Mouse (Mus musculus) ES-Bruce4 (cell line): Measurements from ENCODE around the gene Tmem251. TPM values are rescaled to one million over a fixed set of nuclear protein-coding genes. Genes with fewer than 3 reads are reported as not detected.

ENCODE experiments used
- H3K27ac ChIP-seq: 2 replicates; pipeline ENCODE4 v1.5.1; 2012; ENCODE audit warnings: low read length, inconsistent platforms; ENCODE audit not compliant: insufficient read depth
- H3K27me3 ChIP-seq: 2 replicates; pipeline ENCODE4 v1.6.1; 2012; ENCODE audit warnings: mild to moderate bottlenecking, low read length, inconsistent platforms; ENCODE audit not compliant: control insufficient read depth, poor library complexity, insufficient read depth, severe bottlenecking
- H3K36me3 ChIP-seq: 2 replicates; pipeline ENCODE4 v1.6.1; 2012; ENCODE audit warnings: inconsistent platforms, mild to moderate bottlenecking, low read length, moderate library complexity; ENCODE audit not compliant: control insufficient read depth, poor library complexity, insufficient read depth, severe bottlenecking
- H3K4me1 ChIP-seq: one replicate; pipeline ENCODE4 v1.8.1; 2011; ENCODE audit warnings: low read length; ENCODE audit not compliant: control insufficient read depth, insufficient read depth
- H3K4me3 ChIP-seq: 2 replicates; pipeline ENCODE4 v1.5.1; 2011; ENCODE audit warnings: low read depth, mild to moderate bottlenecking, low read length
- H3K9ac ChIP-seq: 2 replicates; pipeline ENCODE4 v1.6.1; 2012; ENCODE audit warnings: low read depth, mild to moderate bottlenecking, inconsistent platforms; ENCODE audit not compliant: poor library complexity, severe bottlenecking
- H3K9me3 ChIP-seq: replicated peaks from 2 replicates; pipeline ENCODE4 v1.6.1; 2012; ENCODE audit warnings: mild to moderate bottlenecking, low read length, inconsistent platforms; ENCODE audit not compliant: control insufficient read depth, poor library complexity, insufficient read depth, severe bottlenecking
- CTCF ChIP-seq: IDR thresholded peaks from one replicate; pipeline ENCODE4 v1.8.1; 2011; ENCODE audit warnings: low read depth, low read length
- EP300 ChIP-seq: IDR thresholded peaks from 2 replicates; pipeline ENCODE4 v1.6.1; 2011; ENCODE audit warnings: low read depth, low read length; ENCODE audit not compliant: insufficient read depth
- POLR2A ChIP-seq: IDR thresholded peaks from one replicate; pipeline ENCODE4 v1.8.1; 2011; ENCODE audit warnings: low read length; ENCODE audit not compliant: insufficient read depth
- polyA plus RNA-seq: library from polyadenylated mRNA; stranded (reverse); fragments of >200 nt; gene quantifications from 2 replicates; pipeline ENCODE4 v1.2.4, GENCODE M21; 2011; ENCODE audit warnings: low read depth; ENCODE audit not compliant: missing spikeins, insufficient read depth, insufficient read length

The Tmem251 gene
- polyA plus RNA-seq, 1 experiment = 6.3 TPM

DNA sequence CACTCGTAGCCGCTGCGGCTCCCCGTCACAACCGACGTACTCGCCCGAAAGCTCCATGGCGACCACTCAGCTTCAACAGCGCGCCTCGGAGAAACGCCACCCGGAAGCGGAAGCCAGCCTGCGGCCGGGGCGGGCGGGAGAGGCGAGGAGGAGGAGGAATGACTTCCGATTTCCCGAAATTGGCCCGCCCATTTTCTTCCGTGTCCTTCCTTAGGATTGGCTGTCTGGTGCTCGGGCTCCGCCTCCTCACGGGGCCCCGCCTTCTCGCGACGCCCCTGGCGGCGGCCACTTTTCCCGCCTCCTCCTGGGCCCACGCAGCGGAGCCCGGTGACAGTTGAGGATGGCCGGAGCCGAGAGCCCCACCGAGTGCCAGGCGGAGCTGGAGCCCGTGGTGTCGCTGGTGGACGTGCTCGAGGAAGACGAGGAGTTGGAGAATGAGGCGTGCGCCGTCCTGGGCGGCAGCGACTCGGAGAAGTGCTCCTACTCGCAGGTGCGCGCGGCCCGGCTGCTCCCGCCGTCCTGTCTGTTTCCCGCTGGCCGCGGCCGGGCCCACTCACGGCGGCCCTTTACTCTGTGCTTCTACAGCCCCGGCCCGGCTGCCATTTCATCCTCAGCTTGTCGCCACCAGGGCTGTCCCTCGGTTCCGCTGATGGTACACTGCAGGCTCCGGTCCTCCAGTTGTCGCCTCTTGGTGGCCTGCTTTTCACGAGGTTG, 14.3 kb downstream of the Tmem251 start, which contains the start of the genes Gm28051, Gon7 and Ubr7:
TSS of gene Gm28051 (minus strand) at position 77 of the 714 bp plus-strand sequence.
TSS of gene Gon7 (minus strand) at position 115 of the 714 bp plus-strand sequence.
TSS of gene Ubr7 (plus strand) at position 279 of the 714 bp plus-strand sequence.
- Histone ChIP-seq H3K4me3 (peak within 1 kb of the TSS; percentile 99), H3K4me1 (no peaks in the 10 kb centered on the region), H3K27me3 (no peaks in the 10 kb centered on the region), H3K36me3 (peaks cover 19% of the 10 kb centered on the region), H3K27ac (peak within 1 kb of the TSS; percentile 99), H3K9ac (peak within 1 kb of the TSS; percentile 60), H3K9me3 (no peaks in the 10 kb centered on the region)
- TF ChIP-seq EP300 (no peak), CTCF (no peak), POLR2A (no peak)

DNA sequence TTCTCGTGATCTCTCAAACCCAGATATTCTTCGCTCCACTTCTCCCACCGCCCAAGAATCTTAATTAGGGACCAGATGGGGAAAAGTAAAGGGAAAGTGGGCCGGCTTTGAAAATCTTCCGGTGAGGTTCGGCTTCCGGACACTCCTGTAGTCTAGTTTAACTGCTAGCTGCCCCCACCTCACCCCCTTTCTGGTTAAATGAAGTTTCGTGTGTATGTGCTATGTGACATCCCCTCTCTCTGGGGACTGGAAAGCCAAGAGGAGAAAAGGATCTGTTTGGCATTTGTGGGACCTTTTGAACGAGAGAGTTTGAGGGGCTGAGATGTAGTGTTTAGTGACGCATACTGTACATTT, 14.8 kb downstream of the Tmem251 start, which contains the start of gene Gm20604:
TSS of gene Gm20604 (minus strand) at position 270 of the 354 bp plus-strand sequence.
- Histone ChIP-seq H3K27me3 (no peaks in the 10 kb centered on the region), H3K9ac (peak within 1 kb of the TSS; percentile 60), H3K4me1 (no peaks in the 10 kb centered on the region), H3K27ac (peak within 1 kb of the TSS; percentile 99), H3K4me3 (peak within 1 kb of the TSS; percentile 99), H3K36me3 (peaks cover 19% of the 10 kb centered on the region), H3K9me3 (no peaks in the 10 kb centered on the region)
- TF ChIP-seq CTCF = no peak
- TF ChIP-seq EP300 = no peak
- no peak for TF ChIP-seq POLR2A

DNA sequence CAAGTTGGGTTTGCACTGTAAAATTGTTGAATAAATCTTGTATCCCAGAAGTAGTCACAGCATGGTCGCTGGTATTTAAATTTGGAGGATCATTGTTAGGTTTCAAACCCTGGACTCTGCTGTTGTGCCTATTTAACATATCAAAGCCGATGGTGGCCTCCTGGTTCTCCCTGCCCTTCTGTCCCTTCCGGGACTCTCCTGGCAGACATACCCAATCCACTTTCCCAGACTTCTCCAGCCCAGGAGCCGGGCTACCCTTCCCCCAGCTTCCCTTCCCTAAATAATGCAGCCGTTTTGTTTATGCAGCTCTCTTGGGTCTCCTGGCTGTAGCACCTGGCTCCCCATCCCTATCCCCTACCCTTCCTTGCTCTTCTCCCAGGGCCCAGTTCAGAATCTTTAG, 15.4 kb downstream of the Tmem251 start:
- no peaks in the 10 kb centered on the region for H3K4me1 ChIP-seq
- H3K36me3 ChIP-seq = peaks cover 22% of the 10 kb centered on the region
- peak overlapping the region; percentile 60 for H3K9ac ChIP-seq
- H3K4me3 ChIP-seq = peak overlapping the region; percentile 85
- peak overlapping the region; percentile 99 for H3K27ac ChIP-seq
- H3K9me3 ChIP-seq = no peaks in the 10 kb centered on the region
- no peaks in the 10 kb centered on the region for H3K27me3 ChIP-seq
- TF ChIP-seq POLR2A (no peak), CTCF (no peak), EP300 (peak; percentile 94)

DNA sequence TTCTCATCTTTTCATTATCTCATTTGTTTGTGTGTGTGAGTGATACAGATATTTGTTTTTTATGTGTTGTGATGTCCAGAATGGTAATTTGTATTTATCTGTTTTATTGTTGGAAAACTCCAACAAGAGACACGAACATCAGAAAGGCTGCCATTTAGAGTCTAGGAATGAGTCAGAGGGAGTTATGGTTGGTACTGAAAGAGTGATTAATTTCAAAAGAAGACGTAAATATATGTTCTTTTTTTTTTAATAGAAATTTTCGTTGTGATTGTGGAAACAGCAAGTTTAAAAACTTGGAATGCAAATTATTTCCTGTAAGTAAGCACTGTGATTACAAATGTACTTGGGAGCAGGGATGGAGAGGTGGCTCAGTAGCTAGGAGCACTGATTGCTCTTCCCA, 18.1 kb downstream of the Tmem251 start:
- Histone ChIP-seq H3K27me3 (no peaks in the 10 kb centered on the region), H3K4me3 (no peak overlapping the region), H3K36me3 (peaks cover 39% of the 10 kb centered on the region), H3K27ac (no peak overlapping the region), H3K4me1 (no peaks in the 10 kb centered on the region), H3K9me3 (no peaks in the 10 kb centered on the region), H3K9ac (no peak overlapping the region)
- no peak for TF ChIP-seq EP300
- no peak for TF ChIP-seq CTCF
- TF ChIP-seq POLR2A = no peak

DNA sequence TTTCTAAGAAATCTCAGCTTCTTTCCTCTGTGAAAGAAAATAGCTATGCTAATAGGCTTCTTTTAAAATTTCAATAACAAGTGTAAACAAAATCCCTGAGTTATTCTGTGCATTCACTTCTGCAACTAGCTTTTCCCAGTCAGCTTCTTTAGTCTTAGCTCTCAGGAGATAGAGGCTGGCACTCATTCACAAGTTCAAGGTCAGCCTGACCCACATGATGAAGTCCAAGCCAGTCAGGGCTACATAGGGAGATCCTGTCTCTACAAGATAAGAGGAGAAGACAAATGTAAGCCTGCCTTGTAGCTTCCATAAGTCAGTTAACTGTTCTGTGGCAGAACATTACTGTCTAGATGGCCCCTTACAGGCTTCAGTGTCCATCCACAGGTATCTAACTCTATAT, 20.1 kb downstream of the Tmem251 start:
- Histone ChIP-seq H3K9me3 (no peaks in the 10 kb centered on the region), H3K27me3 (no peaks in the 10 kb centered on the region), H3K27ac (no peak overlapping the region), H3K36me3 (peaks cover 57% of the 10 kb centered on the region), H3K4me3 (no peak overlapping the region), H3K4me1 (no peaks in the 10 kb centered on the region), H3K9ac (no peak overlapping the region)
- TF ChIP-seq CTCF (no peak), POLR2A (no peak), EP300 (no peak)

DNA sequence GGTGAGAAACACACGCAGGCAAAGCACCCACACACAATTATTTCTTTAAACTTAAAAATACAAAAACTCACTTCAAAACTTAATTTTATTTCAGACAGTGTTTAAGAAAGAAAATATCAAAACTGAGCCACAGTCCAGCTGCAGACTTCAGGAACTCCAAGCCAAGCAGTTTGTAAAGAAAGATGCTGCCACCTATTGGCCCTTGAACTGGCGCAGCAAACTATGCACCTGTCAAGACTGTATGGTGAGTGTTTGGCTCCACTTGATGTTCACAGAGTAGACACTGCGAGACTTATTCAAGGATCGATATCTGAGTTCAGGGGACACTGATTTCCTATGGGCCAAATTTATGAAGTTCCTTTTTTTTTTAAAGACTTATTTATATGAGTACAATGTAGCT, 25.4 kb downstream of the Tmem251 start:
- no peaks in the 10 kb centered on the region for H3K9me3 ChIP-seq
- no peak overlapping the region for H3K27ac ChIP-seq
- H3K36me3 ChIP-seq = peaks cover 87% of the 10 kb centered on the region
- H3K4me3 ChIP-seq = no peak overlapping the region
- H3K9ac ChIP-seq = no peak overlapping the region
- no peaks in the 10 kb centered on the region for H3K4me1 ChIP-seq
- TF ChIP-seq EP300 = no peak
- no peak for TF ChIP-seq CTCF
- no peak for TF ChIP-seq POLR2A
- H3K27me3 ChIP-seq = no peaks in the 10 kb centered on the region
